Mouse (Mus musculus): ENCODE data around the gene Mttp.

The Mttp gene

GRCm38 (mm10) chr3:138056976-138057375 lies 87.8 kb downstream of the Mttp start:
- DNase-seq (ENCODE audit: low spot score in 2 of 2): no peak

GRCm38 (mm10) chr3:138053969-138054368 lies 90.8 kb downstream of the Mttp start:
- DNase-seq (ENCODE audit: low spot score in 2 of 2): no peak

GRCm38 (mm10) chr3:138051431-138051830 lies 93.3 kb downstream of the Mttp start:
- no peak for DNase-seq (ENCODE audit: low spot score in 2 of 2)

- DNase-seq (ENCODE audit: low spot score in 2 of 2): no peak
Measured at GRCm38 (mm10) chr3:138050772-138051171, 94.0 kb downstream of the Mttp start.

GRCm38 (mm10) chr3:138049555-138049954 lies 95.2 kb downstream of the Mttp start:
- DNase-seq (ENCODE audit: low spot score in 2 of 2): no peak

GRCm38 (mm10) chr3:138043316-138043715 lies 101.5 kb downstream of the Mttp start:
- DNase-seq (ENCODE audit: low spot score in 2 of 2): no peak

- no peak for DNase-seq (ENCODE audit: low spot score in 2 of 2)
Measured at GRCm38 (mm10) chr3:138041591-138042301, 103.0 kb downstream of the Mttp start.

GRCm38 (mm10) chr3:138040938-138041337 lies 103.8 kb downstream of the Mttp start:
- no peak for DNase-seq (ENCODE audit: low spot score in 2 of 2)
